23 mouse cellular contexts compared by ENCODE assay signal in the genomic region with DNA sequence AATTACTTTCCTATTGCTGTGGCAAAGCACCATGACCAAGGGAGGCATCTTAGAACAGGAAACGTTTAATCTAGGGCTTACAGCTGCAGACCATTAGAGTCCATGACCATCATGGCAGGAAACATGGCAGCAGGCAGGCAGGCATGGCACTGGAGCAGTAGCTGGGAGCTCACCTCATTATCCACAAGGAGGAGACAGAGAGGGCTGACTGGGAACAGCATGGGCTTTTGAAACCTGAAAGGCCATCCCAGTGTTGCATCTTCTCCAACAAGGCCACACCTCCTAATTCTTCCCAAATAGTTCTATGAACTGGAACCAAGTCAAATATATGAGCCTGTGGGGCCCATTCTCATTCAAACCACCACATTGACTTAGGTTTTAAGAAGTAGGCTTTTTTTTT. TPM values are rescaled to one million over a fixed set of nuclear protein-coding genes. Genes with fewer than 3 reads are reported as not detected.
DNase-seq lines count a peak whose midpoint lies in the region; ATAC-seq and TF ChIP-seq lines count a peak whose summit lies in the region.
"Had no signal": no experiment of that assay in that cellular context is flagged by ENCODE, and none has a peak within 500 bp of the region (broad histone marks: within the 10 kb centered on the region; RNA-seq: fewer than 3 reads in every experiment).

No protein-coding gene starts in this region.

- H3K4me2 ChIP-seq in intestine, postnatal 0 days (replicated peaks; ENCODE audit: low read depth) = no peak overlapping the region
- H3K4me2 ChIP-seq in intestine, embryonic 15.5 days (replicated peaks) = no peak overlapping the region
- H3K4me2 ChIP-seq: embryonic facial prominence, embryonic 12.5 days; forebrain, embryonic 15.5 days; heart, embryonic 13.5 days; hindbrain, embryonic 13.5 days had no signal

- H3K9me3 ChIP-seq in intestine, postnatal 0 days (ENCODE audit: control insufficient read depth) = no peaks in the 10 kb centered on the region
- H3K9me3 ChIP-seq in intestine, embryonic 15.5 days = no peaks in the 10 kb centered on the region
- no peaks in the 10 kb centered on the region for H3K9me3 ChIP-seq in MEL (replicated peaks; ENCODE audit: insufficient read depth, low read length)
- H3K9me3 ChIP-seq: forebrain, embryonic 15.5 days had no signal

- no peak overlapping the region for H3K27ac ChIP-seq in intestine, postnatal 0 days (ENCODE audit: low read depth, low read length)
- H3K27ac ChIP-seq in intestine, embryonic 15.5 days = no peak overlapping the region
- H3K27ac ChIP-seq in MEL (ENCODE audit: control insufficient read depth, low read depth, low read length) = no peak overlapping the region
- H3K27ac ChIP-seq: embryonic facial prominence, embryonic 12.5 days; forebrain, embryonic 15.5 days; heart, embryonic 13.5 days; hindbrain, embryonic 13.5 days; hindbrain, postnatal 0 days had no signal

- WGBS in intestine, postnatal 0 days = 88% methylated on average over 1 of the region's 1 CpGs
- WGBS in intestine, embryonic 15.5 days = 84% methylated on average over 1 of the region's 1 CpGs

- no peaks in the 10 kb centered on the region for H3K27me3 ChIP-seq in intestine, postnatal 0 days (replicated peaks; ENCODE audit: control insufficient read depth, insufficient read depth, low read length)
- H3K27me3 ChIP-seq in intestine, embryonic 15.5 days (replicated peaks) = no peaks in the 10 kb centered on the region
- H3K27me3 ChIP-seq in MEL (ENCODE audit: control insufficient read depth in 1 of 2, insufficient read depth in 2 of 2, low read length in 2 of 2) = no peaks in the 10 kb centered on the region
- H3K27me3 ChIP-seq: embryonic facial prominence, embryonic 12.5 days; forebrain, embryonic 15.5 days; heart, embryonic 13.5 days; hindbrain, embryonic 13.5 days had no signal

- TF ChIP-seq POLR2A in MEL (IDR thresholded peaks at IDR 0.05; ENCODE audit: control insufficient read depth in 1 of 2, insufficient read depth in 1 of 2, low read depth in 1 of 2, low read length in 2 of 2, poor library complexity in 1 of 2) = no peak

- ATAC-seq in intestine, postnatal 0 days = no peak
- ATAC-seq in intestine, embryonic 15.5 days = no peak
- ATAC-seq: CD4-positive, CD25-positive, alpha-beta regulatory T cell, adult 4 months; forebrain, embryonic 15.5 days; hindbrain, postnatal 0 days had no signal

- TF ChIP-seq RAD21 in MEL (IDR thresholded peaks at IDR 0.05; ENCODE audit: low read depth, low read length) = no peak

- peaks cover 21% of the 10 kb centered on the region for H3K36me3 ChIP-seq in intestine, postnatal 0 days (ENCODE audit: control insufficient read depth, insufficient read depth)
- H3K36me3 ChIP-seq in intestine, embryonic 15.5 days = 0 out of 2 replicates have a peak, but pooled peaks cover 5% of the 10 kb centered on the region
- peaks cover 0 to 21% of the 10 kb centered on the region in 2 experiments; a peak in 2 of 4 replicates for H3K36me3 ChIP-seq in MEL (ENCODE audit: control insufficient read depth in 1 of 2, insufficient read depth in 2 of 2, low read length in 2 of 2)

- TF ChIP-seq CTCF in intestine, postnatal 0 days (IDR thresholded peaks at IDR 0.05; ENCODE audit: low read depth) = peak; percentile 40
- TF ChIP-seq CTCF in MEL (IDR thresholded peaks at IDR 0.05 in 2 of 3, conservative IDR thresholded peaks at IDR 0.05 in 1 of 3; ENCODE audit: control insufficient read depth in 1 of 3, insufficient read depth in 1 of 3, low read depth in 2 of 3, low read length in 3 of 3, poor library complexity in 1 of 3, severe bottlenecking in 1 of 3) = no peak

- H3K4me1 ChIP-seq in intestine, postnatal 0 days (replicated peaks; ENCODE audit: control insufficient read depth, insufficient read depth, low read length) = no peaks in the 10 kb centered on the region
- no peaks in the 10 kb centered on the region for H3K4me1 ChIP-seq in intestine, embryonic 15.5 days (replicated peaks)
- H3K4me1 ChIP-seq in MEL (ENCODE audit: control insufficient read depth in 1 of 2, insufficient read depth in 2 of 2, low read length in 2 of 2) = no peaks in the 10 kb centered on the region
- H3K4me1 ChIP-seq: embryonic facial prominence, embryonic 12.5 days; forebrain, embryonic 15.5 days; heart, embryonic 13.5 days; hindbrain, embryonic 13.5 days had no signal

- DNase-seq in 416B (ENCODE audit: low read depth) (peak; percentile 17), MEL (ENCODE audit: low read depth, low spot score) (peak; percentile 6), ZHBTc4 (ENCODE audit: low read depth, low spot score) (peak; percentile 56)
- no peak for DNase-seq in lung, postnatal 4 days
- DNase-seq in adrenal gland, adult (ENCODE audit: inconsistent age in 2 of 2, low spot score in 1 of 2) = no peak
- no peak for DNase-seq in yolk sac, embryonic 10.5 days (ENCODE audit: low spot score)
- DNase-seq: adrenal gland, adult 8-10 months; adrenal gland, postnatal 36 days; B cell, adult 2 months; cerebellum, adult 8-10 months; cerebellum, postnatal 14 days; embryo, embryonic 11 days; gastrocnemius, postnatal 14 days; heart, postnatal 14 days; kidney, adult 2 months had no signal

- no peak overlapping the region for H3K4me3 ChIP-seq in intestine, postnatal 0 days (ENCODE audit: low read depth, low read length)
- no peak overlapping the region for H3K4me3 ChIP-seq in intestine, embryonic 15.5 days (replicated peaks)
- no peak overlapping the region for H3K4me3 ChIP-seq in MEL (ENCODE audit: control insufficient read depth in 1 of 2, insufficient read depth in 1 of 2, low read depth in 2 of 2, low read length in 2 of 2)
- H3K4me3 ChIP-seq: embryonic facial prominence, embryonic 12.5 days; forebrain, embryonic 15.5 days; heart, embryonic 13.5 days; hindbrain, embryonic 13.5 days had no signal

- no peak overlapping the region for H3K9ac ChIP-seq in intestine, postnatal 0 days (ENCODE audit: low read depth, low read length)
- H3K9ac ChIP-seq in intestine, embryonic 15.5 days = no peak overlapping the region
- no peak overlapping the region for H3K9ac ChIP-seq in MEL (ENCODE audit: control insufficient read depth, low read depth, low read length, poor library complexity, severe bottlenecking)
- H3K9ac ChIP-seq: embryonic facial prominence, embryonic 12.5 days; forebrain, embryonic 15.5 days; heart, embryonic 13.5 days; hindbrain, embryonic 13.5 days had no signal

- TF ChIP-seq EP300 in MEL (IDR thresholded peaks at IDR 0.05; ENCODE audit: low read depth in 1 of 2, low read length in 2 of 2) = no peak

- H3K79me2 ChIP-seq in MEL (ENCODE audit: control insufficient read depth, insufficient read depth, low read length, poor library complexity) = no peaks in the 10 kb centered on the region

TF ChIP-seq in MEL, 35 proteins besides CTCF, POLR2A, EP300 and RAD21:
- TF ChIP-seq SMC3 (IDR thresholded peaks at IDR 0.05; ENCODE audit: low read depth, low read length) (no peak), ZNF384 (IDR thresholded peaks at IDR 0.05; ENCODE audit: low read depth, low read length) (0 out of 2 replicates have a peak, but pooled peaks have one; percentile 30)

RNA-seq across cellular contexts. Expression of a gene that starts 38.1 kb away (rescaled TPM):
- polyA plus RNA-seq in intestine, postnatal 0 days (2015; fragmentation: Nextera tagmentation; extraction: Ambion mirVana) = 6.4 and 6.7 TPM in 2 replicates
- 6.8 and 8.5 TPM in 2 replicates for polyA plus RNA-seq in intestine, embryonic 15.5 days (2015; fragmentation: Nextera tagmentation; extraction: Ambion mirVana)
- total RNA-seq in MEL (2012; rRNA removed) = not detected in 2 replicates
- polyA plus RNA-seq in MEL (2012; ENCODE audit: insufficient read depth in 1 of 2, insufficient read length in 2 of 2, low read depth in 1 of 2, low replicate concordance in 2 of 2, missing spikeins in 1 of 2) = not detected

Comparison
In these comparisons a context has a peak if more than half of its experiments do, and no peak if none do; other contexts are left out.
1. DNase-seq: peak in 416B (single experiment), MEL (single experiment) and ZHBTc4 (single experiment); none in lung, postnatal 4 days (0 of 2), adrenal gland, adult (0 of 2) and yolk sac, embryonic 10.5 days (single experiment).